Mouse (Mus musculus): ENCODE measurements around the gene Sptbn4.
A peak's percentile ranks its signal among the peaks of the same experiment; 100 is the strongest.

The Sptbn4 gene

GRCm38 (mm10) chr7:27379836-27380235 lies 67.7 kb downstream of the Sptbn4 start:
- DNase-seq: no peak

- DNase-seq: peak; percentile 65
Measured at GRCm38 (mm10) chr7:27378431-27378830, 69.1 kb downstream of the Sptbn4 start.

DNA sequence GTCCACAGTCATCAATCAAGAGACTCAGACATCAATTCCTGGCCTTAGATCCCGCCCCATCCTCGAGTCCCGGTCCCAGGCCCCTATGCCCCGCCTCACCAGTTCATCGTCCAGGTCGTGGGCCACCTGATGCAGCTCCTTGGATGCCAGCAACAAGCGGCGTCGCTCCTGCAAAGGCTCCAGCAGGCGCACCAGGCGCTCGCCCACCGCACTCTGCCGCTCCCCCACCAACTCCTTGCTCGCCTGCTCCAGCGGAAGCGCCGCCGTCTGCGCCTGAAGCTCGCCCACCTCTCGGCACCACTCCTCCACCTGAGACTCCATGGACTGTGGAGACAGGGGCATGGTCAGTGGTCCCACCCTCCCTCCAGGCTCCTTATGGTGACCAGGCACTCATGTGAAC lies 72.2 kb downstream of the Sptbn4 start:
- no peak for DNase-seq

DNA sequence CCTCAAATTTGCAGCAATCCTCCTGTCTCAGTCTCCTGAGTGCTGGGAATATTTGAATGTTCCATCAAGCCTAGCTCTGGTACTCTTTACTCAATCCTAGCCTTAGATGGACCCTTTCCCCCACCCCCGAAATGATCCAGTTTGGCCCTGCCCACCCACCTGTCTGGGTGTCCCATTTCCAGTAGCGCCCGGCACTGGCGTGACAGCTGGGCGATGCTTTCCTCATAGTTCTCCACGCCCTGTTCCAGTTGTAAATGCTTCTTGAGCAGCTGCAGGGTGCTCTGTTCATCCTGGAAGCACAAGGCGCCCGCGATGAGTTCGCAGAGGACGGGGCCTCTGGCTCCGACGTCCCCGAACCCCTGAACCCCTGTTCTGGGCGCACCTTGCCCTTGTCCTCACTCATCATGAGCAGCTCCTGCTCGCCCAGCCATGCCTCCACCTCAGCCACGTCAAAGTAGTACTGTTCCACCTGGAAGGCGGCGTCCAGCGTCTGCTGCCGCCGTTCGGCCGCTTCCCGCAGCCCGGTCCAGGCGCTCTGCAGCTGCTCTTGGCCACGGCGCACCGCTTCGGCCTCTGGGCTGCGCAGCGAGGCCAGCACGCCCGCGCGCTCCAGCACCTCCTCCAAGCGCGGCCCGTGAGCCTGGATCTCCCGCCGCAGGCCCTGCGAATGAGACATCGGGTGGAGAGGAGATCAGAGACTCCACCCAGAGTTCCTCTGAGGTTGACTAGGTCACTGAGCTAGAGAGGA lies 75.6 kb downstream of the Sptbn4 start:
- peak; percentile 42 for DNase-seq

GRCm38 (mm10) chr7:27369111-27369510 lies 78.4 kb downstream of the Sptbn4 start:
- no peak for DNase-seq

DNA sequence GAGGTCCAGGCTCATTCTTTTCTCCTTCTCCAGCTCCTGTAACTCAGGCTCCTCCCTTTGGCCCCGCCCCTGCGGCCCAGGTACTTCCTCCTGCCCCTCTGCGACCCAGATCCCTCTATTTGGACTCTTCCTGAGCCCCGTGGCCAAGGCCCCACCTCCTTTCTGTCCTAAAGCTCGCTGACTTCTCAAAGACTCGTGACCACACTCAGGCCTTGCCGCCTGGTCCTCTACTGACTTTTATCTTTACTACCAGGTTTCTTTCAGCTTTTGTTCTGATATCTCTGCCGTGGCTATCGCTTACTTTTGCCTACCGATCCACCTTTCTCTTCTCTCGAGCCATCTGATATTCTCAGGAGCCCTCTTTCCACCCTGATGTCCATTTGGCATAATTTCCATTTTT lies 79.5 kb downstream of the Sptbn4 start:
- no peak for DNase-seq

DNA sequence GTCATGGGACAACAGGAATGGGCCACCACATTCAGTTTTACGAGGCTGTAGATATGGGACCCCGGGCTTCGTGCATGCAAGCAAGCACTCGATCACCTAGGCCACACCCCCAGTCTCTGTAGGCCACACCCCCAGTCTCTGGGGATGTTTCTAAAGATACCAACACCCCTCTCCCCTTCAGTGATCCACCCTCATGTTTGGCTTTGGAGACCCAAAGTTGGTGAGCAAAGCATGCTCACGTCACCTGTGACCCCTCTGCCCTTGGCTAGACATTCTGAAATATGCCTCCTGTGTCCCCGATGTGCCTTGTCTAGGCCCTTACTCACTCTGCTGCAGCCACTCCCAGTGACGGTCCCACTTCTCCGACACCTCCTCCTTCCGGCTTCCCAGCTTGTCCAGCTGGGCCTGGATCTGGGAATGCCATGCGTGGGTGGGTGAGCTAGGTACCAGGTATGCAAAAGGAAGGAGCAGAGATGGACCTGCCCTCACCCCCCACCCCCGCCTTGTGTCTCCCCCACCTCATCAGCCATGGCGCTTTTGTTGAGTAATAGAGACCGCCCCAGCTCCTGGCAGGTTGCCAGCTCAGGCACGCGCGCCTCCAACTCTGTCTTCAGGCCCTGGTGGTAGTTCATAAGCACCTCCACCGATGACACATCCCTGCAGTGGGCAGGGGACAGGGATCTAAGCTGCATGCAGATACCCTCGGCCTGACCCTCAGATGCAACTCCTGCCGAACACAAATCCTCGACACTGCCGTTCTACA lies 81.2 kb downstream of the Sptbn4 start:
- no peak for DNase-seq

DNA sequence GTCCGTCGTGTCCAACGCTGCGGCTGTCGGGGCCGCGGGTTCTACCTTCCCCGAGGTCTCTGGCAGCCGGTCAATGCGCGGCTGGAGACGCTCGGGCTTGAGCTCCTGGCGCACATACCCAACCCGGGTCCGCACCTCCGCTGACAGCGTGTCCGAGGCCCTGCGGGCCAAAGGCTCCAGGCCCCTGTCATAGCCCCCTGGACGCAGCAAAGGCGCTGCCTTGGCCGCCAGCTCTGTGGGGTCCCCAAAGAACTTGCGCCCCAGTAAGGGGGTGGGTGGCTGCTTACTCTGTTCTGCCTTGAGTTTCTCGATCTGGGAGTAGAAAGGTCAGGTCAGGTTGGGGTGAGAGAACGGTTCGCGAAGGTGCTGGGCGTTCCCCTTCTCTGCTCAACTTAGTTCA lies 83.1 kb downstream of the Sptbn4 start:
- no peak for DNase-seq

GRCm38 (mm10) chr7:27361283-27361946 lies 86.1 kb downstream of the Sptbn4 start:
- DNase-seq: peak; percentile 100

GRCm38 (mm10) chr7:27360749-27361148 lies 86.7 kb downstream of the Sptbn4 start:
- DNase-seq: no peak

GRCm38 (mm10) chr7:27359706-27360358 lies 87.7 kb downstream of the Sptbn4 start:
- DNase-seq: no peak

DNA sequence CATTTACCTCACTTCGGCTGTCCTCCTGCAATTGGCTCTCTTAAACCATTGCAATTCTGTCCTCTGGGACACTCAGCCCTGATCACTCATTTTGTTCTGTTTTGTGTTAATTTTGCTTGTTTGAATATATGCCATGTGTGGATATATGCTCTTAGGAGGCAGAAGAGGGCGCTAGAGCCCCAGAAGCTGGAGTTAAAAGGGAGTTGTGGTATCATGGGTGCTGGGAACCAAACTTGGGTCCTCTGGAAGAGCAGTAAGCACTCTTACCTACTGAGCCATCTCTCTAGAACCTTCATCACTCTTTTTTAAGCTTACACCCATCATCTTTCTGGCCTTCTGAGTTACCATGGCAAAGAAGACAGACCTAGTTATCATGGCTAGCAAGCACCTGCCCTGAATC lies 88.3 kb downstream of the Sptbn4 start:
- DNase-seq: no peak

DNA sequence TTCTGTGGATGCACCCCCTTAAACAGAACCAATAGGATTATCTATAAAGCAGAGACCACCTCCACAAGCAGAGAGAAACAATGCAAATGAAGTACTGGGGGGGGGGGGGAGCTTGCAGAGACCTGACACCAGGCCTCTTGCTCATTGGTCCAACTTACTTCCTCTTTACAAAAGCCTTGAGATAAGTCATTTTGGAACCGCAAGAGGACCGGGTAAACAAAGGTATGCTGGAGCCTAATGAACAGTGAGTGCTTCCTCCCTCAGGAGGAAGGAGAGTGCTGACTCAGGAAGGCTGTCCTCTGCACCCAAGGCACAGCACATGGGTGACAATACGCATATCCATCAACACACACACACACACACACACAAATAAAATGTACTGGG lies 89.9 kb downstream of the Sptbn4 start:
- DNase-seq: no peak

- DNase-seq: peak; percentile 32
Measured at GRCm38 (mm10) chr7:27356861-27357594, 90.5 kb downstream of the Sptbn4 start, which contains the start of gene Gm20479. TSS of gene Gm20479 (minus strand) at chr7:27357419.

GRCm38 (mm10) chr7:27356248-27356647 lies 91.2 kb downstream of the Sptbn4 start:
- peak; percentile 40 for DNase-seq

DNA sequence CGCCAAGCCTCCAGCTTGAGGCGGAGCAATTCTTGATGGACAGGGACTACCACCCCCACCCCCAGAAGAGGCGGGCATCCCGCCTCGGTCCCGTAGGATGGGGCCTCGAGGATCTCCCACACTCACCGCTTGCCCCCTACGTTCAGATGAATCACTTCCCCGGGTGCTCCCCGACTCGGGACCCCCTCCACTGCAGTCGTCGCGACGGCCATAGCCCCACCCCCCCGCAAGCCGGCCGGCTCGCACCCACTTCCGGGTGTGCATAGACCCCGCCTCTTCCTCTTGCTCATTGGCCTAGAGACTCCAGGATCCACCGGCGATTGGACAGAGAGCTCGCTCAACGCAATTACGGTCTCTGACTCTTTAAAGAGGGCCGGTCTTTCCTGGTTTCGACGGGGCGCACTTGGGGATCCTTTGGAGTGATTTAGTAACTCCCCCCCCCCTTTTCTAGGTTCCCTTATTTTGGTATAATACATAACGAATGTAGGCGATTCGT lies 91.7 kb downstream of the Sptbn4 start, which contains the start of gene Shkbp1:
Gene Shkbp1, minus strand, starts transcription at position 275 of the 496 bp plus-strand sequence.
- DNase-seq: peak; percentile 94

DNA sequence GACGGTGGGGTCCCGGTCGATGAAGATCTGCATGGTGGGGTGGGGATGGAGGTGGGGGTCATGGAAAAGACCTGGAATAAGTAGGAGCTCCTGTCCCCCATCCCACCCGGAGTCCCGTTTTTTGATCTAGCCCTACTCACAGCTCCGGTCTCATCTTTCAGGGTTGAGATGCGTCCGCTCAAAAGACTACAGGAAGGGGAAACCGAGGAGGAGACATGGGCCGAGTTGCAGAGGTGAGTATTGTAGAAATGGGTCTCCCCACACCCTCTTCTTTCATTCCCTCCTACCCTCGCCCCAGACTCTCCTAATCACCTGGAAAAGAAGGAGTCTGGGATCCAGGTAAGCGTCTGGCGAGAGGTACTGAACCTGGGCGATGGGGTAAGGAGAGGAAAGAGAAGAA lies 92.2 kb downstream of the Sptbn4 start:
- DNase-seq: no peak

- no peak for DNase-seq
Measured at GRCm38 (mm10) chr7:27354783-27355182, 92.7 kb downstream of the Sptbn4 start.

- DNase-seq: peak; percentile 41
Measured at GRCm38 (mm10) chr7:27354144-27354543, 93.3 kb downstream of the Sptbn4 start.

- DNase-seq: peak; percentile 50
Measured at GRCm38 (mm10) chr7:27345444-27345843, 102.0 kb downstream of the Sptbn4 start.

DNA sequence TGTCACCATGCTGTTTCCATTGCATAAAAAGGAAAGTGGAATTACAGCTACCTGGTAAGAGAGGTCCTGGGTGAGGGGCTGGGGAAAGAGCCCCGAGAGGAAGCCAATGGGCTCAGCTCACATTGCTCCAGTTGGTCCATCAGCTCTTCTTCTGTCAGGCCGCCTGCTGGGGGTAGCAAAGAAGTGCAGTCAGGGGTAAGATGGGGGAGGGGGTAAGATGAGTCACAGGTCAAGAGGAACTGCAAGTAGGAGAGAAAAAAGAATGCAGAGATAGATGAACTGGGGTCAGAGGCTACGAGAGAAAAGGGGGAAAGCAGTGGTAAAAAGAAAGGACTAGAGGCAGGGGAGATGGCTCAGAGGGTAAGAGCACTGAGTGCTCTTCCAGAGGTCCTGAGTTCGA lies 104.9 kb downstream of the Sptbn4 start:
- DNase-seq: no peak

- DNase-seq: no peak
Measured at GRCm38 (mm10) chr7:27339519-27339918, 108.0 kb downstream of the Sptbn4 start.
